Mouse (Mus musculus) CH12.LX (cell line): ENCODE measurements around the gene Cbx8.

ENCODE experiments used
- CTCF ChIP-seq, 2 experiments: IDR thresholded peaks in 1 of 2; conservative IDR thresholded peaks in 1 of 2; 2 replicates each; pipeline ENCODE4 v1.5.1; 2011 to 2012; ENCODE audit warnings: low read depth in 2 of 2, low read length in 2 of 2, improper control_type of control experiment in 1 of 2, inconsistent platforms in 1 of 2, mild to moderate bottlenecking in 1 of 2, moderate library complexity in 1 of 2
- EP300 ChIP-seq: IDR thresholded peaks from 2 replicates; pipeline ENCODE4 v1.6.1; 2011; ENCODE audit warnings: low read length, improper control_type of control experiment
- KAT2A ChIP-seq: IDR thresholded peaks from 2 replicates; pipeline ENCODE4 v1.6.1; 2012; ENCODE audit warnings: low read length, improper control_type of control experiment, inconsistent platforms; ENCODE audit not compliant: insufficient replicate concordance
- MAX ChIP-seq: IDR thresholded peaks from 2 replicates; pipeline ENCODE4 v1.6.1; 2011; ENCODE audit warnings: low read length, improper control_type of control experiment
- MYC ChIP-seq: IDR thresholded peaks from 2 replicates; pipeline ENCODE4 v1.6.1; 2011; ENCODE audit warnings: low read depth, mild to moderate bottlenecking, improper control_type of control experiment, low read length
- NELFE ChIP-seq: IDR thresholded peaks from 2 replicates; pipeline ENCODE4 v1.6.1; 2011; ENCODE audit warnings: low read depth, low read length, improper control_type of control experiment
- POLR2A ChIP-seq: IDR thresholded peaks from 2 replicates; pipeline ENCODE4 v1.6.1; 2011; ENCODE audit warnings: low read depth, mild to moderate bottlenecking, improper control_type of control experiment, low read length
- POLR2AphosphoS2 ChIP-seq: IDR thresholded peaks from 2 replicates; pipeline ENCODE4 v1.6.1; 2011; ENCODE audit warnings: low read depth, low read length, improper control_type of control experiment
- ZMIZ1 ChIP-seq: IDR thresholded peaks from 2 replicates; pipeline ENCODE4 v1.6.1; 2012; ENCODE audit warnings: low read depth, mild to moderate bottlenecking, inconsistent platforms, low read length, improper control_type of control experiment

- TF ChIP-seq EP300 (no peak), NELFE (no peak), MYC (no peak), CTCF (conservative IDR thresholded peaks at IDR 0.05 in 1 of 2, IDR thresholded peaks at IDR 0.05 in 1 of 2; ENCODE audit: low read depth in 2 of 2, low read length in 2 of 2) (peak; percentile 39 to 69; a peak in 3 of 4 replicates), POLR2AphosphoS2 (no peak), KAT2A (no peak), ZMIZ1 (no peak), MAX (no peak), POLR2A (no peak)
Observed at GRCm38 (mm10) chr11:119081839-119082637, 41.3 kb upstream of the Cbx8 start.
